In the genomic region with DNA sequence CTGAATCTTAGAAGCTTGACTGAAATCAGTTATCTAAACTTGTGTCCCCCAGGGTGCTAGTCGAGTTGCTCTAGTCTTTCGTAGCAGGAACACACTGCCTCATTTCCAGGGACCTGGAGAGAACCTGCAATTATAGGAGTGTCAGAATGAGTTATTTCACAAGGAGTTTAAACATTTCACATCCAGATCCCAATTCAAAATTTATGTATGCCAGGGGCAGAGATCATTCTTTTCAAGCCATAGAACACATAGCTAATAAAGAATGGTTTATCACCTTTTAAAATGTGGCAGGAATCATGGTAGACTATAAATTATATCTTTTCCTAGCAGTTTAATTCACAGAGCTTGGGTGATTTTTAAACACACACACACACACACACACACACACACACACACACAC, we compare ENCODE assay signal across 18 mouse cellular contexts.
"Had no signal": no experiment of that assay in that cellular context is flagged by ENCODE, and none has a peak within 500 bp of the region (broad histone marks: within the 10 kb centered on the region; RNA-seq: fewer than 3 reads in every experiment).

No protein-coding gene starts in this region.

- H3K4me2 ChIP-seq: intestine, embryonic 15.5 days; liver, embryonic 11.5 days; liver, embryonic 15.5 days; midbrain, embryonic 15.5 days had no signal

- H3K9ac ChIP-seq: intestine, embryonic 15.5 days; liver, embryonic 15.5 days; midbrain, embryonic 15.5 days had no signal

- H3K36me3 ChIP-seq: intestine, embryonic 15.5 days; limb, embryonic 10.5 days; liver, embryonic 15.5 days; midbrain, embryonic 10.5 days; midbrain, embryonic 15.5 days had no signal

- DNase-seq: kidney, adult 2 months; kidney, postnatal 4 days; lung, adult 2 months; lung, postnatal 36 days; retina, postnatal 1 day; right cerebral cortex, postnatal 4 days; spleen, adult 18-20 months; thymus, adult 18-20 months; thymus, postnatal 14 days had no signal

- H3K9me3 ChIP-seq: intestine, embryonic 15.5 days; limb, embryonic 10.5 days; liver, embryonic 15.5 days; midbrain, embryonic 10.5 days; midbrain, embryonic 15.5 days had no signal

- H3K27ac ChIP-seq: intestine, embryonic 15.5 days; layer of hippocampus, adult 2 months; left cerebral cortex, adult 2 months; limb, embryonic 10.5 days; liver, embryonic 15.5 days; midbrain, embryonic 10.5 days; midbrain, embryonic 15.5 days had no signal

- H3K4me1 ChIP-seq: intestine, embryonic 15.5 days; liver, embryonic 15.5 days; midbrain, embryonic 10.5 days; midbrain, embryonic 15.5 days had no signal

- H3K4me3 ChIP-seq: intestine, embryonic 15.5 days; layer of hippocampus, adult 2 months; left cerebral cortex, adult 2 months; limb, embryonic 10.5 days; liver, embryonic 15.5 days; midbrain, embryonic 10.5 days; midbrain, embryonic 15.5 days had no signal

- H3K27me3 ChIP-seq: intestine, embryonic 15.5 days; liver, embryonic 15.5 days; midbrain, embryonic 15.5 days had no signal

- ATAC-seq: intestine, embryonic 15.5 days; lung, postnatal 0 days; midbrain, embryonic 15.5 days had no signal
